Mouse (Mus musculus) CD4-positive, CD25-positive, alpha-beta regulatory T cell, adult 2 months (primary cell): ENCODE measurements around the gene Itga2.

Source experiments
- DNase-seq: peaks from one replicate; pipeline ENCODE4 v3.0.0-alpha.2; 2012; ENCODE audit warnings: low read depth, low spot score

The Itga2 gene

DNA sequence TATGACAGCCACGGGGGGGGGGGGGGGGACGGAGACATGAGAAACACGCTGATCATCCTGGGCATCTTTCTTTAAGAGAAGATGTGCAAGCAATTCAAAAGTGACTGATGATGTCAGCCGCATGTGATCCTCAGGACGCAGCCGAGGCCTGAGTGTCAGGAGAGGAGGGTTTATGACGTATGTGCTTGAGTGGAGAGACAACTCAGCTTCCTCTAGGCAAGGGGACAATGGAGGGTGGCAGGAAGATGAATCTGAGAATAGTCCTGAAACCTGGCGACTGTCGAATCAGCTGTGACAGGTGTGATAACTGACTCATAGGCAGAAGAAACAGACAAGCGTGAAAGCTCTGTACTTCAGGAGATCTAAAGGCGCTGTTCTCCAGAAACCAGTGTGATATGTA is 53.2 kb downstream of the Itga2 start:
- DNase-seq, result peak; percentile 17

DNA sequence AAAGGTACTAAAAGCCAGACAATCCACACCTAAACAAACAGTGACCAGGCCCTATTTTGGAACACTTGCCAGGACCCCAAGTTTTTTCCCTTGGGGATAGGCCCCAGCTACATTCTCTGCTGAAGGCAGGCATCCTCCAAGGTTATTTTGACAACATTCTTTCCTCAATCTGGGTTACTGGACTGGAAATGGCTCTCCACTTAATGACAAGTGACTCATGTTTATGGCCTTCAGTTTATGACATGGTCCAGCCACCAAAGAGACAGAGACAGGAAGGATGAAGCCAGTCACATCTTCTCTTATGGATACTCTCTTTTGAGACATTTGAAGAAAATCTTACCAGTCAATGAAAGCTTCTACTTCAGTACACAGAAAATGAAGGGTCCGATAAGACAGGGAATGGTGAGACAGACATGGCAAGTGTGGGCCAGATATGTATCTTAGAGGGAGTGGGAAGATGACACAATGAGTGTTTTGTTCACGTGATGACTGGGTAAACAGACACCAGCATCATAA is 55.8 kb downstream of the Itga2 start:
- DNase-seq, result no peak

- DNase-seq, result no peak
Observed at GRCm38 (mm10) chr13:114874738-114875137, 57.2 kb downstream of the Itga2 start.

DNA sequence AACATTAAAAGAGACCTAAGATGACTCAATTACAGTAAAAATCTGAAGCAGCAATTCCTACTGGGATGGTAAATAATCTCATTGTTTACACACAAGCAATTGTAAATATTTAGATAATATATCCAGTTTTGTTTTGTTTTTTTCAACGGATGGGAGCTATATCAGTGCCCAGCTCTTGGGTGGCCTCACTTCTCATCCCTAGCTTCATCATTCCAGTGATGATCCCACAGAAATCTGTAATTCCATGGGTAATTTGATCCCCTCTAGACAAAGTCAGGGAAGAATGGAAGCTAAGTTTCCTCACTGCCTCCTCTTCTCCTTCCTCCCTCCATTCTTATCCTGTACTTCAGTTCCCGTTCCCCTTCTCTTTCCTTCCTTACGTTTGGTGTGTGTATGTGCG is 74.4 kb downstream of the Itga2 start:
- DNase-seq, result no peak

GRCm38 (mm10) chr13:114856269-114856627 is 75.7 kb downstream of the Itga2 start:
- no peak for DNase-seq

- no peak for DNase-seq
Observed at GRCm38 (mm10) chr13:114855573-114856268, 76.2 kb downstream of the Itga2 start.

GRCm38 (mm10) chr13:114854428-114854827 is 77.5 kb downstream of the Itga2 start:
- DNase-seq, result no peak

DNA sequence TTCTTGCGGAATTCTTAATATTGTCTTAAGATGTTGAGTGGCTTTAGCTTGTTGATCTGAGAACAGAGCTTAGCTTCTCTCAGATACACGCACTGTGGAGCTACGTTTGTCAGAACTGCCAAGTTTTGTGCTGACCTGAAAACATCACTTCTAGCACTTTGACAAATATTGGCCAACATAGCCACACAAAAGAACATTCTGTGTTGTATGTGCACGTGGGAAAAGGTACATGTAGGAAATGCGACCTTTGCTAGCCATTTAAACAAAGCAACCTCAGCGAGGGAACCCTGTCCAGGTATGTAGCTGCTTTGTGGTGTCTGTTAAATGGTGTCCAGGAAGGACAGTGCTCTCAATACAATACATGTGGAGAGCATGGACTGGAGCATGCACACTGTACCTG is 77.9 kb downstream of the Itga2 start:
- no peak for DNase-seq

GRCm38 (mm10) chr13:114853152-114853551 is 78.7 kb downstream of the Itga2 start:
- no peak for DNase-seq

DNA sequence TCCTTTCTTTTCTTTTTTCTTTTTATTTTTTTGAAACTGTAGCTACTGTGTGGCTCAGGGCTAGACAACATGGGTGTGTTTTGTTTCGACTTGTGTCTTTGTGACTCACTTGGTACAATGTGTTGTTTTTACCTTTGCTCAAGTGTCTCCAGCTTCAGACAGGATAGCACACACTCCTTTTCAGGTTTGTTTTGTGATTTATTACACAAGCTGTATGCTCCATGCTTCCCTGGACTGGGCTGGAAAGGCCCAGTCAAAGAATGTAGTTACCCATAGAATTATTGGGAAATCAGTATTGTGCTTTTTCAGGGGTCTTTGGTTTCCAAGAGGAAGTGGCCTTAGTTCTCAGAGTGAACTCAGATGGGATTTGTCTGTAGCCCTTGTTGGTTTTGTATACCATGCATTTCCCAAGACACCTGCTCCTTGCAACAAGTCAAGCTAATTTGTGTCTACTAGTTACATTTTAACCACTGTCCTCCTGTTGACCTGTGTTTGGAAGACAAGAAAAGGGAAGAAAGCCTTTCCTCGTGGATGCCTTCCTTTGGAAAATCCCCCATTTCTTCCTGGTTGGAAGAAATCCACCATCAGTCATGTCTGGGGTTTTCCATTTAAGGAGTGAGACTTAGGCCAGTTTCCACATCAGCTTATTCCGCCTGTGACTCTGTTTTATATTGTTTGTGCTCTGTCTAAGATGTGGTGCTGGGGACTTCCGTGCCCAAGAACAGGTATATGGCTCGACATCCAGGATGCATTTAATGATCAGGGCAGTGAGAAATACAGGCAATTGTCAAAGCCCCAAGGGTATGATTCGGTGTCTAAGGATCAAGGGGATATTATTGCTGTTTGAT is 79.4 kb downstream of the Itga2 start:
- DNase-seq, result no peak

DNA sequence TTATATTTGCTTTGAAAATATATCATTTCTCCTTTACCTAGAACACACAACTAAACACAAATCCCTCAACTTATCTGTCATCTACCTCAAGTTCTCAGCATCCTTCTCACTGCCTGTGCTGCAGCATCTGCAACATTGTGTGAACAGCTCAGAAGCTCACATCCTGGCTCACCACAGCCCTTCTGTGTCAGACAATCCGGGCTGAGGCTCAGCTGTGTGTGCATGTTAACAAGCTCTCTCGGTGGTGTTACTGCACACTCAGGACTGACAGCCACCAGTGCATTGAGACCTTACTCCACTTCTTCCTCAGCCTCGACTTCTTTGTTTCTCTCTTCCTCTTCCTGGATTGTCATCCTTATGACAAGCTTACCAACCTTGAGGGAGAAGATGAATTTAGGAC is 83.0 kb downstream of the Itga2 start:
- peak; percentile 41 for DNase-seq

DNA sequence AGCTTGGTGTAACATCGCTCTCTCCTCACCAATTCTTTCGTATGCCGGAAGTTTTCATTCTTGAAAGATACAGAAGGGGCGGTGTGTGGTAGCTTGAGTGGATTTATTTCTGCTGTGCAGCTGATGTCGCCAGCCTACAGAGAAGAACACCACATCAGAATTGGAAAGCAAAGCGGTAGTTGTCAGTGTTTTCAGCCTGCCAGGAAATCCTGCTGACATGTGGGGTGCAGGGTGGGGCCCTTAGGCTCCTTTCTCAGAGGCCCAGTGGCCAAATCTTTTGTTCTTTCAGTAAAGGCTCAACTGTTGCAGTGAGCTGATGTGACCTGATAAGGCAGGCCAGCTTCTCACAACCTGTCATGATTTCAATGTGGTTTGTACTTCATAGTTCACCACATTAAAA is 86.1 kb downstream of the Itga2 start:
- DNase-seq, result peak; percentile 74

DNA sequence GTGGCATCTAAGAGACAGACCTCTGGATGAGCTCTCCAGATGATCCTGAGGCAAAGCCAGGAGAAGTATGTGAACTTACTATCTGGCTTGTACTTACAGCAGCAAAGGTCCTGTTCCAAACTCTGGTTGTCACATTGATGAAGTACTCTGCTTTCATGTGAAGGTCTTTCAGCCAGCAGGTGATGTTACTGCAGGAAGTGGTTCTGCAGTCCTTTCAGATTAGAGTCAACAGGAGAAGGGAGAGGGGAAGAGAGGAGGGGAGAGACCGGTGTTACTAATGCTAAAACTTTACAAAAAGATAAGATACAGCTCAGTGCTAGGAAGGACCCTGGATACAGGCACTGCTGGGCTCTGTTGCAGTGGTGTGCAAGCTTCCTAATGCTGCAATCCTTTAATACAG is 88.6 kb downstream of the Itga2 start:
- peak; percentile 47 for DNase-seq

GRCm38 (mm10) chr13:114840545-114840944 is 91.4 kb downstream of the Itga2 start:
- no peak for DNase-seq

GRCm38 (mm10) chr13:114839098-114839497 is 92.8 kb downstream of the Itga2 start:
- DNase-seq, result no peak

DNA sequence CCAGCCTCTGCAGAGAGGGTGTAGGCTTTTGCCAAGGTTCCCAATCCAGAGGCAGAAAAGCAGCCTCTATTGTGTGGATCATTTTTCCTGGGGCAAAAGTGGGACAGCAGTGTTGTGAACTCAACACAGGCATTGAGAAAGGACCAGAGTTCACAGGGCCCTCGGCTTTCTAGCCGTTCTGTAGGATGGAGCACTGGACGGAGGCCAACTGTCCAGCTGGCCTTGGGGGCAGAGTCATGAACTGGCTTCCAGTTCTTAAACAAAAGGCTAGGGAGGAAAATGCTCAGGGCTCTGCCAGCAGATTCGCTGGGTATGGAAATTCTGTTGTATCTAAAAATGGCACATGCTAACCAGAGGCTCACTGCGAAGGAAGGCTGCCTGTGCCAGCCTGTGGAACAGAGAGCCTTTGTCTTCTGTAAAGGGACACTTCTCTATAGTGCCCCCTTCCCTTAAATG is 93.3 kb downstream of the Itga2 start:
- DNase-seq, result no peak

DNA sequence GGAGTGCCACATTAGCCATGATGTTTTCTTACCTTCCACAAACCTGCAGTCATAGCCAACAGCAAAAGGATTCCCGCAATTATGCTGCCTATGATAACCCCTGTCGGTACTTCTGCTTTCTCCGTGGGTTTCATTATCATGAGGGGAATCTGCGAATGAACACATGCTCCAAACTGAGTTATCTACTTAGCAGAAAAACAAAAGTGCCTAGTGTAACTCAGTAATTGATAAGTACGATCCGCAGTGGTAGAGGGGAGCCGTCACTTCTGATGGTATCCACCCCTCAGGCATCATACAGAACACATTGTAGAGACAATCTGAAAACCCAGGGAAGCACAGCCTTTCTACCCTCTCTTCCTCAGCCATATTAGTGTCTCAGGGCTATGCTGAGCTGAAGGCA is 94.8 kb downstream of the Itga2 start:
- DNase-seq, result no peak

- no peak for DNase-seq
Observed at GRCm38 (mm10) chr13:114834580-114834979, 97.3 kb downstream of the Itga2 start.

GRCm38 (mm10) chr13:114833351-114833750 is 98.5 kb downstream of the Itga2 start:
- no peak for DNase-seq

- peak; percentile 42 for DNase-seq
Observed at GRCm38 (mm10) chr13:114832761-114833160, 99.1 kb downstream of the Itga2 start.

DNA sequence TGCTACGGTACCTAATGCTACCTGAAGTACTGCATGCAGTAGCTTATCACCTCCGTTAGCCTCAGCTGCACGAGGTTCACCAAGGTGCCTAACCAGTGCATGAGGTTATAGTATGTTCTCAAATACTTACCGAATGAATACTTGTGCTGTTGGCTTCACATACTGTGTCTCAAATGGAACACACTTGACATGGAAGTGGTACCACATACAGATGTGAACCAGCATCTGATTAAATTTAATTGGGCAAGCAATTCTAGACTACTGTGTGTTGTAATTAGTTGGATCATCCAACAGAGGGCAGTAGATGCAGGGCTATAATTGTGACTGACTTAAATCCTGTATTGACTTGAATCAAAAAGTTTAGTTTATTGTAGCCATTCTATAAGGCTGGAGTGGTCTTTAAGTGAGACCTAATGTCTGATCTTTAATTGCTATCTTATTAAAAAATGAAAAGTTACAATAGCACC is 100.5 kb downstream of the Itga2 start:
- peak; percentile 77 for DNase-seq

DNA sequence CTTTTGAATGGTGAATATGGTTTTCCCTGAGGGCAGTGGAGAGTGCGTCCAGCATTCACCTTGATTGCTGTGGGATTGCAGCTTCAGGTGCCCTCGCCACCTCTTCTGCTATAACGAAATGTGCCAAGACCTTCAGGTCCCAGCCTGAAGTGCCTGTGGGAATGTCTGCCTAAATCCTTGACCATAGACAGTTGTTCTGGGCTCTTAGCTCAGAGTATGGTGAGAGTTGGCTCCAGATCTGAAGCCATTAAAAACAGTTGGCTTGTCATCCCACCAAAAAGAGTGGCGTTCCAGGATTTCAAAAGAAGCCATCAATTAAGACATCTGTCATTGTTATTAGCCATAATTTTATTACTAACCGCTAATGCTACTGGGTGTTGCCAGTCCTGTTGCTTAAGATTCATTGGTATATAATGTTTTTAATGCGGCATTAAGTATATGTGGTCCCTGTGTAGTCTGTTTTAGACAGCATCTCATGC is 106.5 kb downstream of the Itga2 start:
- no peak for DNase-seq

- no peak for DNase-seq
Observed at GRCm38 (mm10) chr13:114822871-114823270, 109.0 kb downstream of the Itga2 start.
